In the genomic region with DNA sequence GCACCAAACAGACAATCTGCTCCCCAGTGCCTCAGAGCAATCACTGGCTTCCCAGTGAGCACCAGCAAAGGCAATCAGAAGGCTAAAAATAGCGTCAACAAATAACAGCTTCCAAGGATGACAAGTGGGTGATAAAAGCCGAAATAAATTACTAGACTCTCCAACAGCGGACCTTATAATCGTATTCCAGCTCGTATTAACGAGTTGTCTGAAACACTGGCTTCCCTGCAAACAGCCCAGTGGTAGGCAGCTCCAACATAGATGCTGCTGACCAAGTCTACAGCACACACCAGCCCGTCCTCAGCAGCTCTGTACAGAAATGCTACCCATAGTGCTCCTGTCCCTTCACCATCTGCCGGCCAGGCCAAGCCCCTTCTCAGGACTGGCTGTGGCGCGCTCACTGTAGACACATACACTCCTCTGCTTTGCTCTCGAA, we compare ENCODE assay signal across 11 mouse cellular contexts.
DNase-seq lines count a peak whose midpoint lies in the region; ATAC-seq and TF ChIP-seq lines count a peak whose summit lies in the region.
"Had no signal": no experiment of that assay in that cellular context is flagged by ENCODE, and none has a peak within 500 bp of the region (broad histone marks: within the 10 kb centered on the region; RNA-seq: fewer than 3 reads in every experiment).

No protein-coding gene starts in this region.

- no peaks in the 10 kb centered on the region for H3K27me3 ChIP-seq in neural tube, embryonic 12.5 days (replicated peaks)
- H3K27me3 ChIP-seq in heart, postnatal 0 days (ENCODE audit: control insufficient read depth, insufficient read depth, low read length), result no peaks in the 10 kb centered on the region
- no peaks in the 10 kb centered on the region for H3K27me3 ChIP-seq in liver, embryonic 11.5 days (replicated peaks; ENCODE audit: control insufficient read depth, insufficient read depth, low read length)
- H3K27me3 ChIP-seq: embryonic facial prominence, embryonic 15.5 days had no signal

- TF ChIP-seq CTCF in heart, postnatal 0 days (IDR thresholded peaks at IDR 0.05; ENCODE audit: low read depth), result no peak

- H3K4me1 ChIP-seq in neural tube, embryonic 12.5 days, result peaks cover 16% of the 10 kb centered on the region; the same call in 1 of the 2 replicates
- H3K4me1 ChIP-seq in heart, postnatal 0 days (ENCODE audit: control insufficient read depth, insufficient read depth), result peaks cover 8% of the 10 kb centered on the region
- H3K4me1 ChIP-seq in liver, embryonic 11.5 days (replicated peaks; ENCODE audit: control insufficient read depth, insufficient read depth, low read length), result peaks cover 8% of the 10 kb centered on the region; the same call in 1 of the 2 replicates

- H3K9ac ChIP-seq in neural tube, embryonic 12.5 days, result no peak overlapping the region
- peak overlapping the region; percentile 21; the same call in 1 of the 2 replicates for H3K9ac ChIP-seq in heart, postnatal 0 days (replicated peaks; ENCODE audit: low read depth, low read length)
- H3K9ac ChIP-seq in liver, embryonic 11.5 days (ENCODE audit: low read depth, low read length), result no peak overlapping the region
- H3K9ac ChIP-seq: embryonic facial prominence, embryonic 15.5 days had no signal

- H3K27ac ChIP-seq in neural tube, embryonic 12.5 days, result no peak overlapping the region
- peak overlapping the region; percentile 94 for H3K27ac ChIP-seq in heart, postnatal 0 days (ENCODE audit: low read depth)
- H3K27ac ChIP-seq in liver, embryonic 11.5 days (ENCODE audit: low read depth, low read length), result no peak overlapping the region
- H3K27ac ChIP-seq: embryonic facial prominence, embryonic 15.5 days had no signal

- H3K4me2 ChIP-seq in neural tube, embryonic 12.5 days (replicated peaks), result no peak overlapping the region
- peak overlapping the region; percentile 45 for H3K4me2 ChIP-seq in heart, postnatal 0 days (ENCODE audit: low read depth, low read length)
- H3K4me2 ChIP-seq in liver, embryonic 11.5 days, result no peak overlapping the region
- H3K4me2 ChIP-seq: embryonic facial prominence, embryonic 15.5 days had no signal

- WGBS in neural tube, embryonic 12.5 days, result 74% methylated on average over 11 of the region's 11 CpGs
- WGBS in heart, postnatal 0 days, result 27% methylated on average over 11 of the region's 11 CpGs
- WGBS in liver, embryonic 11.5 days, result 73% methylated on average over 11 of the region's 11 CpGs

- peak; percentile 41; the same call in 1 of the 2 replicates for TF ChIP-seq EP300 in heart, postnatal 0 days (IDR thresholded peaks at IDR 0.05; ENCODE audit: low read depth)

- peak; percentile 52 for ATAC-seq in frontal cortex, adult (ENCODE audit: low TSS enrichment)
- peak; percentile 66 for ATAC-seq in neural tube, embryonic 12.5 days (ENCODE audit: low FRiP score, low read depth)
- peak; percentile 88 for ATAC-seq in heart, postnatal 0 days (ENCODE audit: insufficient read depth, low read depth)
- no peak for ATAC-seq in liver, embryonic 11.5 days (replicated peaks; ENCODE audit: low FRiP score)

- no peaks in the 10 kb centered on the region for H3K9me3 ChIP-seq in neural tube, embryonic 12.5 days
- H3K9me3 ChIP-seq in heart, postnatal 0 days (replicated peaks; ENCODE audit: control insufficient read depth, low read length), result no peaks in the 10 kb centered on the region
- H3K9me3 ChIP-seq in liver, embryonic 11.5 days (ENCODE audit: control insufficient read depth, low read length), result no peaks in the 10 kb centered on the region
- H3K9me3 ChIP-seq: embryonic facial prominence, embryonic 15.5 days had no signal

- H3K4me3 ChIP-seq in neural tube, embryonic 12.5 days, result no peak overlapping the region
- no peak overlapping the region for H3K4me3 ChIP-seq in heart, postnatal 0 days (ENCODE audit: low read depth, low read length)
- no peak overlapping the region for H3K4me3 ChIP-seq in liver, embryonic 11.5 days (ENCODE audit: low read depth, low read length)
- H3K4me3 ChIP-seq: embryonic facial prominence, embryonic 15.5 days had no signal

- H3K36me3 ChIP-seq in neural tube, embryonic 12.5 days, result peaks cover 3% of the 10 kb centered on the region; the same call in 1 of the 2 replicates
- H3K36me3 ChIP-seq in heart, postnatal 0 days (replicated peaks; ENCODE audit: control insufficient read depth, insufficient read depth, low read length), result peaks cover 17% of the 10 kb centered on the region
- H3K36me3 ChIP-seq in liver, embryonic 11.5 days (ENCODE audit: control insufficient read depth, insufficient read depth, low read length), result no peaks in the 10 kb centered on the region

- DNase-seq in frontal cortex, postnatal 10 days (ENCODE audit: low spot score in 2 of 2), result no peak
- no peak for DNase-seq in neural tube, embryonic 10.5 days (ENCODE audit: extremely low spot score, low spot score)
- DNase-seq in heart, postnatal 0 days (ENCODE audit: low spot score), result peak; percentile 93
- peak; percentile 36 for DNase-seq in telencephalon, adult 2 months (ENCODE audit: low read depth, low spot score)
- no peak for DNase-seq in right cerebral cortex, postnatal 14 days
- DNase-seq in liver, embryonic 11.5 days (ENCODE audit: low spot score), result no peak
- DNase-seq: cerebellum, adult 18-20 months; right cerebral cortex, postnatal 4 days had no signal

Comparison
In these comparisons a context has a peak if more than half of its experiments do, and no peak if none do; other contexts are left out.
1. DNase-seq: peak in heart, postnatal 0 days (single experiment) and telencephalon, adult 2 months (single experiment); none in frontal cortex, postnatal 10 days (0 of 2), neural tube, embryonic 10.5 days (single experiment), right cerebral cortex, postnatal 14 days (single experiment) and liver, embryonic 11.5 days (single experiment).